Mouse (Mus musculus) cerebellum, adult 2 months (tissue): ENCODE measurements around the gene Hax1. TPM values are rescaled to one million over a fixed set of nuclear protein-coding genes. Genes with fewer than 3 reads are reported as not detected.

ENCODE experiments used
- DNase-seq, 2 experiments: peaks; one replicate each; pipeline ENCODE4 v3.0.0; 2021
- H3K27ac ChIP-seq: fragments of 200-500 bp; 2 replicates; pipeline ENCODE4 v1.5.1; 2012; ENCODE audit warnings: low read length, control low read depth, inconsistent platforms; ENCODE audit not compliant: insufficient read depth
- H3K27me3 ChIP-seq: fragments of 200-500 bp; 2 replicates; pipeline ENCODE4 v1.6.1; 2012; ENCODE audit warnings: inconsistent platforms, mild to moderate bottlenecking, low read length, moderate library complexity; ENCODE audit not compliant: control insufficient read depth, insufficient read depth
- H3K4me1 ChIP-seq: fragments of 200-500 bp; 2 replicates; pipeline ENCODE4 v1.6.1; 2011; ENCODE audit warnings: low read length; ENCODE audit not compliant: control insufficient read depth, insufficient read depth
- H3K4me3 ChIP-seq: fragments of 200-500 bp; replicated peaks from 2 replicates; pipeline ENCODE3; 2011; ENCODE audit warnings: mild to moderate bottlenecking, low read depth, low read length, control low read depth; ENCODE audit not compliant: insufficient read depth
- CTCF ChIP-seq: fragments of 200-500 bp; IDR thresholded peaks from 2 replicates; pipeline ENCODE4 v1.5.1; 2011; ENCODE audit warnings: low read depth, mild to moderate bottlenecking, control low read depth, low read length, moderate library complexity, borderline replicate concordance; ENCODE audit not compliant: insufficient read depth
- POLR2A ChIP-seq: fragments of 200-500 bp; IDR thresholded peaks from 2 replicates; pipeline ENCODE4 v1.6.1; 2011; ENCODE audit warnings: low read length, control low read depth, borderline replicate concordance; ENCODE audit not compliant: insufficient read depth
- WGBS: fragments of 180-500 bp; shearing (Covaris S2); methylation state at CpG from one replicate; pipeline ENCODE4 v1.1.7; 2018; 5-methylcytosine and 5-hydroxymethylcytosine counted together
- polyA plus RNA-seq: library from polyadenylated mRNA; depleted of rRNA; stranded (reverse); fragments of >200 nt; gene quantifications from 2 replicates; pipeline ENCODE4 v1.2.3, GENCODE M21; 2012; rRNA removed

Gene Hax1
- polyA plus RNA-seq, 1 experiment: 125 TPM

- Histone ChIP-seq H3K27ac (peak overlapping the region; percentile 56; the same call in 1 of the 2 replicates), H3K27me3 (no peaks in the 10 kb centered on the region), H3K4me1 (peaks cover 22% of the 10 kb centered on the region), H3K4me3 (peak overlapping the region; percentile 72)
- 33% methylated on average over 4 of the region's 4 CpGs for WGBS
- DNase-seq: peak; percentile 54 to 79
- TF ChIP-seq POLR2A: no peak
- no peak for TF ChIP-seq CTCF
Observed at GRCm38 (mm10) chr3:89959435-89959834, 39.1 kb downstream of the Hax1 start.

DNA sequence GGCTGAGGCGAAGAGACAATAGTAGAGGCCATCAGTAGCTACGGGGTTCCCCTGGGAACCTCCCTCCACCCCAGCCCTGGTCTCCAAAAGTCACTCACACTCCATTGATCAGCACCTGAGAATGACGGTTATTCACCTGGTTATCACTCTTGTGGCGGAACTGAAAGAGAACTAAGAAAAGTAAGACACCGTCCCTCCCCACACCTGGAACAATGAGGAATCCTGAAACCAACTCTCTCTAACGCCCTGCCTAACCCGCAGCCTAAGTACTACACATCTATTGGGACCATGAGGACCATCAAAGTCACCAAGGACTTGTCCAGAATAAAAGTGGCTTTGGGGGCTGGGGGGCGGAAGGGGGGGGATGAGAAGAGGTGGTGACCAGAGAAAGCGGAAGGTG lies 40.7 kb downstream of the Hax1 start:
- peaks cover 21% of the 10 kb centered on the region for H3K4me1 ChIP-seq
- no peak overlapping the region for H3K4me3 ChIP-seq
- DNase-seq: no peak
- no peak for TF ChIP-seq CTCF
- TF ChIP-seq POLR2A: no peak
- no peaks in the 10 kb centered on the region for H3K27me3 ChIP-seq
- WGBS: 92% methylated on average over 9 of the region's 9 CpGs
- H3K27ac ChIP-seq: no peak overlapping the region

- Histone ChIP-seq H3K27ac (no peak overlapping the region), H3K4me3 (no peak overlapping the region), H3K4me1 (peaks cover 15% of the 10 kb centered on the region), H3K27me3 (no peaks in the 10 kb centered on the region)
- TF ChIP-seq CTCF (no peak), POLR2A (no peak)
- DNase-seq: no peak
- WGBS: 93% methylated on average over 7 of the region's 7 CpGs
Observed at GRCm38 (mm10) chr3:89956177-89956971, 42.2 kb downstream of the Hax1 start.

DNA sequence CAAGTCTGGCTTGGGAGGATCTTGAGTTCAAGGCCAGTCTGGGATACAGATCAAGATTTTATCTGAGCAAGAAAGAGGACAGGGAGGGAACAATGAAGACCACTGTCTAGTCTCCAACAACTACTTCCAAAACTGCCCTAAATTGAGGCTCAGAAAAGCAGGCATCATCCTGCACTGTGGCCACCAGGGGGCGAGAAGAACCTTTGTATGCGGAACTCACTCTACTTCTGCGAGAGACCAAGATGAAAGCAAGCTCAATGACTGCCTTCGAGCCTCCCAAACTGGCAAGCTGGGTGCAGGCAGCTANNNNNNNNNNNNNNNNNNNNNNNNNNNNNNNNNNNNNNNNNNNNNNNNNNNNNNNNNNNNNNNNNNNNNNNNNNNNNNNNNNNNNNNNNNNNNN lies 45.2 kb downstream of the Hax1 start:
- H3K27ac ChIP-seq: no peak overlapping the region
- WGBS: 0% methylated on average over 4 of the region's 4 CpGs
- no peaks in the 10 kb centered on the region for H3K27me3 ChIP-seq
- no peak overlapping the region for H3K4me3 ChIP-seq
- H3K4me1 ChIP-seq: peaks cover 9% of the 10 kb centered on the region
- peak; percentile 66 to 69 for DNase-seq
- TF ChIP-seq CTCF: peak; percentile 91
- TF ChIP-seq POLR2A: no peak

- 29% methylated on average over 6 of the region's 6 CpGs for WGBS
- Histone ChIP-seq H3K4me1 (peaks cover 9% of the 10 kb centered on the region), H3K27me3 (no peaks in the 10 kb centered on the region), H3K4me3 (no peak overlapping the region), H3K27ac (no peak overlapping the region)
- peak; percentile 62 to 70 for DNase-seq
- TF ChIP-seq CTCF (no peak), POLR2A (no peak)
Observed at GRCm38 (mm10) chr3:89948655-89949054, 49.9 kb downstream of the Hax1 start.

DNA sequence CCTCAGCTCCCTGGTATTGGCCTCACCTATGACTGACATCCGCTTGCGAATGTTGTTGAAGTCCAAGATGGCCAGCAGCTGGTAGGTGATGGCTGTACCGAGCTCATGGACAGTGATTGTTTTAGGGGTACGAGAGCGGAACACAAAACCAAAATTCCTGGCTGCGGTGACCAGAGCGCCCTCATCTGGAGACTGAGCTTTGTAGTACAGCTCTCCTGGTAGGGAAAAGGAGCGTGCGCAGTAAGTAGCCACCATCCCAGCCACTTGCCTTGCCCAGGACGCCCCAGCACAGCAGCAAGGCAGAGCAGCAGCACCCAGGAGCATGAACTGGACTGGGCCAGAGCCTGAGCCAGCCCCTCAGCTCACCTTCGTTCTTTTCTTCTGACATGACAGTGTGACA lies 50.6 kb downstream of the Hax1 start:
- 83% methylated on average over 11 of the region's 11 CpGs for WGBS
- no peak for DNase-seq
- no peaks in the 10 kb centered on the region for H3K27me3 ChIP-seq
- no peak overlapping the region for H3K4me3 ChIP-seq
- H3K27ac ChIP-seq: no peak overlapping the region
- H3K4me1 ChIP-seq: peaks cover 13% of the 10 kb centered on the region
- TF ChIP-seq CTCF (no peak), POLR2A (no peak)

Other genes starting within 250 kb of the Hax1 start
- gene Chrnb2, start 234.1 kb downstream of the Hax1 start, polyA plus RNA-seq: 46.2 and 51.4 TPM in 2 replicates
- 52.7 and 55.7 TPM in 2 replicates for gene Ube2q1, start 225.2 kb downstream of the Hax1 start, polyA plus RNA-seq
- 1.7 and 1.9 TPM in 2 replicates for gene She, start 167.4 kb downstream of the Hax1 start, polyA plus RNA-seq
- gene Il6ra, start 85.6 kb downstream of the Hax1 start, polyA plus RNA-seq: 1.1 and 1.3 TPM in 2 replicates
- gene Atp8b2, start 35.3 kb downstream of the Hax1 start, polyA plus RNA-seq: 91.9 and 97.8 TPM in 2 replicates
- gene 4933434E20Rik, start 52.9 kb upstream of the Hax1 start, polyA plus RNA-seq: 112 and 116 TPM in 2 replicates
- 90.4 and 102 TPM in 2 replicates for gene Ubap2l, start 53.8 kb upstream of the Hax1 start, polyA plus RNA-seq
- 120 and 124 TPM in 2 replicates for gene Tpm3, start 73.9 kb upstream of the Hax1 start, polyA plus RNA-seq
- gene Nup210l, start 105.4 kb upstream of the Hax1 start, polyA plus RNA-seq: 0.16 and 0.27 TPM in 2 replicates
- 1,034 and 1,060 TPM in 2 replicates for gene Rps27, start 214.9 kb upstream of the Hax1 start, polyA plus RNA-seq
- gene Rab13, start 214.9 kb upstream of the Hax1 start, polyA plus RNA-seq: 10.2 and 11.2 TPM in 2 replicates
- 66.9 and 69.1 TPM in 2 replicates for gene Jtb, start 232.8 kb upstream of the Hax1 start, polyA plus RNA-seq
- 0.23 and 0.51 TPM in 2 replicates for gene Creb3l4, start 244.7 kb upstream of the Hax1 start, polyA plus RNA-seq
- gene Slc39a1, start 249.4 kb upstream of the Hax1 start, polyA plus RNA-seq: 35.8 and 38.7 TPM in 2 replicates